Mouse (Mus musculus): ENCODE results near the gene Tnnt1. TPM values are rescaled to one million over a fixed set of nuclear protein-coding genes. Genes with fewer than 3 reads are reported as not detected.

Tnnt1 gene
- total RNA-seq, 2 experiments from 2014 or later: 1.0 to 1.8 TPM

Other genes starting within 250 kb of the Tnnt1 start
- gene Ncr1, start 178.7 kb downstream of the Tnnt1 start, total RNA-seq (2021): not detected
- gene Gp6, start 118.6 kb downstream of the Tnnt1 start, total RNA-seq (2021): under 1 TPM in 1 of 2 experiments, not detected in 1; 0.20 TPM
- 10 to 100 TPM; 18.3 to 24.1 TPM for gene Rdh13, start 70.7 kb downstream of the Tnnt1 start, total RNA-seq (2021)
- 1 to 10 TPM; 2.6 to 9.6 TPM for gene Eps8l1, start 55.7 kb downstream of the Tnnt1 start, total RNA-seq (2021)
- gene Ppp1r12c, start 14.7 kb downstream of the Tnnt1 start, total RNA-seq (2021): 100 to 1,000 TPM in 1 of 2 experiments, 10 to 100 TPM in 1; 74.6 to 112 TPM
- under 1 TPM; 0.56 to 0.76 TPM for gene Tnni3, start 7.8 kb upstream of the Tnnt1 start, total RNA-seq (2021)
- gene Dnaaf3, start 16.1 kb upstream of the Tnnt1 start, total RNA-seq (2021): 1 to 10 TPM in 1 of 2 experiments, under 1 TPM in 1; 0.70 to 1.2 TPM
- 1 to 10 TPM; 6.4 to 9.5 TPM for gene Syt5, start 31.2 kb upstream of the Tnnt1 start, total RNA-seq (2021)
- gene Ptprh, start 87.7 kb upstream of the Tnnt1 start, total RNA-seq (2021): not detected
- 1 to 10 TPM; 5.9 to 8.2 TPM for gene Tmem86b, start 115.0 kb upstream of the Tnnt1 start, total RNA-seq (2021)
- gene Ppp6r1, start 142.6 kb upstream of the Tnnt1 start, total RNA-seq (2021): 10 to 100 TPM; 82.6 to 89.5 TPM
- 10 to 100 TPM; 47.8 to 50.7 TPM for gene Hspbp1, start 168.7 kb upstream of the Tnnt1 start, total RNA-seq (2021)
- 1 to 10 TPM; 6.6 to 8.0 TPM for gene Brsk1, start 174.2 kb upstream of the Tnnt1 start, total RNA-seq (2021)
- gene Tmem150b, start 208.9 kb upstream of the Tnnt1 start, total RNA-seq (2021): under 1 TPM; 0.16 to 0.43 TPM
- gene Kmt5c, start 223.7 kb upstream of the Tnnt1 start, total RNA-seq (2021): 10 to 100 TPM; 30.5 to 34.6 TPM
- gene Cox6b2, start 236.7 kb upstream of the Tnnt1 start, total RNA-seq (2021): 1 to 10 TPM; 7.5 to 7.8 TPM

All from adrenal gland, postnatal 36 days (tissue).